Mouse (Mus musculus): ENCODE measurements at regions not wholly inside any gene's neighbourhood (a gene's known extent, or its start where the extent isn't known, plus 50 kb on each side); places are given as distances from the start of the nearest gene placed in this dataset.
"Not testable (repeated sequence)": the region's sequence is repeated elsewhere in the genome, so short reads cannot be mapped to it uniquely, and the experiment has no call there.

- no peak for DNase-seq
Measured at GRCm38 (mm10) chr17:54753396-54753994, 454.7 kb upstream of the Slc5a7 start.

DNA sequence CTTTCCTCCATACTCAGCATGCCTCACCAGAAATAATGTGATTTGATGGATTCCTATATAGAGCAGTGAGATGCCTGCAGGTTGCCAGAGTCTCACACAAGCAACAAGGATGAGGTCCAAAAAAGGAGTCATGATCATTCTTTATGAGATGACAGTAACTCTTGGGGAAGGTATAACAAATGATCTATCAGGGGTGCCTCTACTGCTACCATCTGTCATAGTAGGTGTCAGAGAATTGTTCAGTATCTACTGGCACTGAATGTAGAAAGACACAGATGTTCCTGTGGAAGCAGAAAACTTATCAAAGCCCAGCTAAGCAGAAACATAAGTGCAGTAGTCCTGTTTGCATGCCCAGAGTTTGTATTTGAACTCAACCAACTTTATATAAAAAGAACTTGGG lies 454.1 kb upstream of the Slc5a7 start:
- no peak for DNase-seq

- DNase-seq = no peak
Measured at GRCm38 (mm10) chr17:54735836-54736235, 437.0 kb upstream of the Slc5a7 start.

DNA sequence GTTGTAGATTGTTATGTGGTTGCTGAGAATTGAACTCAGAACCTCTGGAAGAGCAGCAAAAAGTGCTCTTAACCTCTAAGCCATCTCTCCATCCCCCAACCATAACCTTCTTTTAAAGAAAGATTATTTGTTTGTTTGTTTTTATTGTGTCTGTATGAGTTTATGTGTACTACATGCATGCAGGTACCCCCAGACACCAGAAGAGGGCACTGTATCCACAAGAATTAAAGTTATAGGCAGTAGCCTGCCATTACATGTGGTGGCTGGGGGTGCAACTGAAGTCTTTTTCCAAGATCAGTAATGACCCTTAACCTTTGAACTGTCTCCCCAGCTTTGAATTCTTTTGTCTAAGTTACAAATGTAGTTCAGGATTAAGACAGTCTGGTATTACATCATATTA lies 428.8 kb upstream of the Slc5a7 start:
- DNase-seq = no peak

- DNase-seq = no peak
Measured at GRCm38 (mm10) chr17:54726693-54727092, 427.9 kb upstream of the Slc5a7 start.

GRCm38 (mm10) chr17:54713026-54713425 lies 414.2 kb upstream of the Slc5a7 start:
- no peak for DNase-seq

DNA sequence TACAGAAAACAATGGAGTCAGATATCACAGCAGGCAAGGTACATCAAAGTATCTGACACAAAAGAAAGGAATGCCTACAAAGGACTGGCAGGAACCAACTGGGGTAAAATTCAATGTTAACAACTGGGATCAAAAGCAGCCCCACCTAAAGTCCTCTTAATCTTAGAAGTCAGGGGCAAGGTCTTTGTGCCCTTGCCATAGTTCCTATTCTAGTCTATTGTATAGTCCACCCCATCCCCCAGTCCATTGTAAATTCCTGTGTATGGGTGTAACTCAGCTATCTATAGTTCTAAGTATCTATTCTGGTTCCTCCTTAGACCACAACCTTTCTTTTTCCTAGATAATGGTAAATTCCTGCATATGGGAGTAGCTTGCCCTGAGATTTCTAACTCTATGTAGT lies 409.0 kb upstream of the Slc5a7 start:
- not testable (repeated sequence) for DNase-seq

GRCm38 (mm10) chr17:54701346-54702108 lies 402.7 kb upstream of the Slc5a7 start:
- DNase-seq = no peak

DNA sequence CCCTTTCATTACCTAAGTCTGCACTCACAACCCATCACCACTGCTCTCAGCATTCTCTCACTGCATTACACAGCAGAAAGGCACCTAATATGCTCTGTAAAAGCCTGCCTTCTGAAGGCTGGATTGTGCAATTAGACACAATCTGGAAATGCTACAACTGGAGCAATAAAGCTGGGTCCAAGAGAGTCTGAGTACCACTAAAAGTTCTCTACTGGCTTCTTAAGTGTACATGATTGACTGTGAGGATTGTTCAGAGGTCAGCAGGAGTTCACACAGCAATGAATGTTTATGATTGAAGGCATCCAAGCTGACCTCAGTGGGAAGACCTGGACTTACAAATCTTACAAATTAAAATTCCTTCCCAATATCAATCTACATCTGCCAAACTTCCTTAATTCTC lies 395.8 kb upstream of the Slc5a7 start:
- DNase-seq = no peak

- DNase-seq = no peak
Measured at GRCm38 (mm10) chr17:54685143-54686040, 386.6 kb upstream of the Slc5a7 start.

GRCm38 (mm10) chr17:54678111-54678510 lies 379.3 kb upstream of the Slc5a7 start:
- peak; percentile 1 for DNase-seq

GRCm38 (mm10) chr17:54669499-54669898 lies 370.7 kb upstream of the Slc5a7 start:
- no peak for DNase-seq

GRCm38 (mm10) chr17:54662558-54663245 lies 363.9 kb upstream of the Slc5a7 start:
- no peak for DNase-seq

GRCm38 (mm10) chr17:54656553-54656952 lies 357.7 kb upstream of the Slc5a7 start:
- no peak for DNase-seq
